Mouse (Mus musculus): ENCODE data around the gene Slamf6. TPM values are rescaled to one million over a fixed set of nuclear protein-coding genes. Genes with fewer than 3 reads are reported as not detected.
"Not testable (repeated sequence)": the region's sequence is repeated elsewhere in the genome, so short reads cannot be mapped to it uniquely, and the experiment has no call there.

Gene Slamf6
- total RNA-seq, 2 experiments from 2014 or later = 0.42 to 0.84 TPM

- DNase-seq = no peak
- intact Hi-C loops (cut with DNase I) = no loop called here
These were observed 31.7 kb downstream of the Slamf6 start for GRCm38 (mm10) chr1:171948946-171949508.

- no peak for DNase-seq
- intact Hi-C loops (cut with DNase I) = no loop called here
These were observed 37.8 kb downstream of the Slamf6 start for GRCm38 (mm10) chr1:171955071-171955470.

- no peak for DNase-seq
- intact Hi-C loops (cut with DNase I) = no loop called here
These were observed 40.1 kb downstream of the Slamf6 start for GRCm38 (mm10) chr1:171957411-171957810.

GRCm38 (mm10) chr1:171960726-171961125, 43.4 kb downstream of the Slamf6 start:
- intact Hi-C loops (cut with DNase I) = no loop called here
- DNase-seq = no peak

- no peak for DNase-seq
- intact Hi-C loops (cut with DNase I) = no loop called here
These were observed 44.4 kb downstream of the Slamf6 start for GRCm38 (mm10) chr1:171961704-171962103.

- DNase-seq = no peak
- intact Hi-C loops (cut with DNase I) = no loop called here
These were observed 46.3 kb downstream of the Slamf6 start for GRCm38 (mm10) chr1:171963613-171964012.

- intact Hi-C loops (cut with DNase I) = no loop called here
These were observed 48.9 kb downstream of the Slamf6 start for GRCm38 (mm10) chr1:171966054-171966790.

GRCm38 (mm10) chr1:171969221-171969620, 51.9 kb downstream of the Slamf6 start:
- no peak for DNase-seq
- intact Hi-C loops (cut with DNase I) = no loop called here

More at GRCm38 (mm10) chr1:171966054-171966790, 48.9 kb downstream of the Slamf6 start:
- DNase-seq = no peak

GRCm38 (mm10) chr1:171970854-171971586, 53.7 kb downstream of the Slamf6 start:
- intact Hi-C loops (cut with DNase I) = no loop called here
- DNase-seq = no peak

GRCm38 (mm10) chr1:171974361-171974760, 57.0 kb downstream of the Slamf6 start:
- DNase-seq; intact Hi-C loops (cut with DNase I): not testable (repeated sequence)

GRCm38 (mm10) chr1:171975377-171975776, 58.1 kb downstream of the Slamf6 start:
- no peak for DNase-seq
- intact Hi-C loops (cut with DNase I) = no loop called here

GRCm38 (mm10) chr1:171975831-171976230, 58.5 kb downstream of the Slamf6 start:
- intact Hi-C loops (cut with DNase I) = no loop called here
- DNase-seq = no peak

GRCm38 (mm10) chr1:171976826-171977539, 59.7 kb downstream of the Slamf6 start:
- DNase-seq = no peak
- intact Hi-C loops (cut with DNase I) = no loop called here

- DNase-seq = no peak
- intact Hi-C loops (cut with DNase I) = no loop called here
These were observed 60.6 kb downstream of the Slamf6 start for GRCm38 (mm10) chr1:171977891-171978290.

GRCm38 (mm10) chr1:171979969-171980730, 62.8 kb downstream of the Slamf6 start:
- DNase-seq = peak in 1 of 2 experiments; percentile 9
- intact Hi-C loops (cut with DNase I) = no loop called here

GRCm38 (mm10) chr1:171982170-171982569, 64.9 kb downstream of the Slamf6 start:
- DNase-seq = no peak
- intact Hi-C loops (cut with DNase I) = no loop called here

- no peak for DNase-seq
- intact Hi-C loops (cut with DNase I) = no loop called here
These were observed 65.4 kb downstream of the Slamf6 start for GRCm38 (mm10) chr1:171982740-171983139.

- no peak for DNase-seq
- intact Hi-C loops (cut with DNase I) = no loop called here
These were observed 66.2 kb downstream of the Slamf6 start for GRCm38 (mm10) chr1:171983372-171984001.

GRCm38 (mm10) chr1:171984121-171984520, 66.8 kb downstream of the Slamf6 start:
- intact Hi-C loops (cut with DNase I) = no loop called here
- no peak for DNase-seq

GRCm38 (mm10) chr1:171991883-171992282, 74.6 kb downstream of the Slamf6 start:
- intact Hi-C loops (cut with DNase I) = no loop called here
- no peak for DNase-seq
